In the genomic region with DNA sequence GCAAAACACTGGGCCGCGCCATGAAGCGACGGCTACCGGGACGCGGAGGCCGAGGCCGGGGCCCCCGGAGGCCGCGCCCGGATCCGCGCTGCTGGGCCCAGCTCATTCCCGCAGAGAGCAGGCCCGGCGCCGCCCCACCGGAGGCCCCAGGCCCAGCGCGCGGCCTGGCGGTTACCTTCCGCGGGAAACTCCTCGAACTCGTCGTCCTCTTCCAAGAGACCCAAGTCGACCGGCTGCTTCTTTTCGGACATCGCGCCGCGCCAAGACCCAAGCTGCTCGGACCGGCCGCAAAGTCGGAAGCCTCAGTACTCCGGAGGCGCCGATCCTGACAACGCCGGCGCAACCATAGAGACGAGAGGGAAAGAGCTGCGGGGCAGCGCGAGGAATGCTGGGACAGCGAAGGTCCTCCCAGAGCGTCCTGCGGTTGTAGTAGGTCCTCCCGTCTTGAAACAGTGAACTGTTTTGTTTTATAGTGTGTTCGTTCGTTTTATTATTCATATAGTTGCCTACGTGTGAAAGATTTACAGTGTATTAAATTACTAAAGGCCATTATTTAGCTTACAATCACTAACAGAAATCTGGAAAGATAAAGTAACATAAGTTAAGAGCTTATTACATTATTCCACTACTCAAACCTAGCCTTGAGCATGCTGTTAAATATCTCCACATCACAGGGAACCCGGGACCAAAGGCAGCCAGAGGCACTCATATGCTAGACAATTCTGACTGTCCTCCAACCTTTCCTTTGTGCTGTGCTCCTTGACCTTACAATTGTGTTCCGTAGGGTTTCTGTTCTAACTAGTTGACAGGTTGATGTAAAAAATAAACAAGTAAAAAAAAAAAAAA, we compare ENCODE assay signal across 8 mouse cellular contexts. TPM values are rescaled to one million over a fixed set of nuclear protein-coding genes. Genes with fewer than 3 reads are reported as not detected.
DNase-seq lines count a peak whose midpoint lies in the region; ATAC-seq and TF ChIP-seq lines count a peak whose summit lies in the region.

A gene (minus strand): TSS at position 360 of the 846 bp plus-strand sequence.

- H3K27ac ChIP-seq in MEL (ENCODE audit: control insufficient read depth, low read depth, low read length) = peak within 1 kb of the TSS; percentile 85
- peak within 1 kb of the TSS; percentile 80 for H3K27ac ChIP-seq in cerebellum, adult 2 months (ENCODE audit: insufficient read depth, low read length)
- H3K27ac ChIP-seq in forebrain, postnatal 0 days (ENCODE audit: low read depth, low read length) = peak within 1 kb of the TSS; percentile 88
- H3K27ac ChIP-seq in lung, embryonic 15.5 days = peak within 1 kb of the TSS; percentile 88

- peak; percentile 61 to 87 for TF ChIP-seq POLR2A in MEL (IDR thresholded peaks at IDR 0.05; ENCODE audit: control insufficient read depth in 1 of 2, insufficient read depth in 1 of 2, low read depth in 1 of 2, low read length in 2 of 2, poor library complexity in 1 of 2)
- peak; percentile 63; the same call in 1 of the 2 replicates for TF ChIP-seq POLR2A in cerebellum, adult 2 months (IDR thresholded peaks at IDR 0.05; ENCODE audit: borderline replicate concordance, insufficient read depth, low read length)

- peaks cover 0 to 5% of the 10 kb centered on the region in 2 experiments; a peak in 3 of 4 replicates for H3K4me1 ChIP-seq in MEL (ENCODE audit: control insufficient read depth in 1 of 2, insufficient read depth in 2 of 2, low read length in 2 of 2)
- no peaks in the 10 kb centered on the region; the same call in 1 of the 2 replicates for H3K4me1 ChIP-seq in cerebellum, adult 2 months (ENCODE audit: control insufficient read depth, insufficient read depth, low read length)
- H3K4me1 ChIP-seq in forebrain, postnatal 0 days (ENCODE audit: insufficient read depth) = peaks cover 15% of the 10 kb centered on the region
- peaks cover 15% of the 10 kb centered on the region; the same call in 1 of the 2 replicates for H3K4me1 ChIP-seq in lung, embryonic 15.5 days

- H3K9ac ChIP-seq in MEL (ENCODE audit: control insufficient read depth, low read depth, low read length, poor library complexity, severe bottlenecking) = peak within 1 kb of the TSS; percentile 100
- H3K9ac ChIP-seq in forebrain, postnatal 0 days = peak within 1 kb of the TSS; percentile 97
- H3K9ac ChIP-seq in lung, embryonic 15.5 days = peak within 1 kb of the TSS; percentile 97

- peaks cover 36% of the 10 kb centered on the region for H3K79me2 ChIP-seq in MEL (ENCODE audit: control insufficient read depth, insufficient read depth, low read length, poor library complexity)

- DNase-seq in MEL (ENCODE audit: low read depth, low spot score) = peak; percentile 95
- peak; percentile 89 to 93 for DNase-seq in cerebellum, adult 2 months
- DNase-seq in forebrain, postnatal 0 days = peak; percentile 94
- DNase-seq in heart, postnatal 4 days = peak; percentile 92
- DNase-seq in layer of hippocampus, adult 8-10 months (ENCODE audit: low spot score in 2 of 2) = peak; percentile 64 to 90
- DNase-seq in ovary, adult 18-20 months (ENCODE audit: low spot score) = peak; percentile 80
- DNase-seq in thymus, postnatal 0 days (ENCODE audit: low spot score) = peak; percentile 90

- peaks cover 2 to 19% of the 10 kb centered on the region in 2 experiments; a peak in 2 of 4 replicates for H3K36me3 ChIP-seq in MEL (ENCODE audit: control insufficient read depth in 1 of 2, insufficient read depth in 2 of 2, low read length in 2 of 2)
- no peaks in the 10 kb centered on the region for H3K36me3 ChIP-seq in forebrain, postnatal 0 days (ENCODE audit: insufficient read depth)
- no peaks in the 10 kb centered on the region for H3K36me3 ChIP-seq in lung, embryonic 15.5 days

- peak within 1 kb of the TSS; percentile 63 for H3K4me2 ChIP-seq in forebrain, postnatal 0 days (ENCODE audit: low read depth)
- peak within 1 kb of the TSS; percentile 62 for H3K4me2 ChIP-seq in lung, embryonic 15.5 days

- no peaks in the 10 kb centered on the region for H3K27me3 ChIP-seq in MEL (ENCODE audit: control insufficient read depth in 1 of 2, insufficient read depth in 2 of 2, low read length in 2 of 2)
- H3K27me3 ChIP-seq in cerebellum, adult 2 months (ENCODE audit: control insufficient read depth, insufficient read depth, low read length) = no peaks in the 10 kb centered on the region; the same call in 1 of the 2 replicates
- no peaks in the 10 kb centered on the region for H3K27me3 ChIP-seq in forebrain, postnatal 0 days (ENCODE audit: insufficient read depth, low read length)
- no peaks in the 10 kb centered on the region for H3K27me3 ChIP-seq in lung, embryonic 15.5 days

- no peaks in the 10 kb centered on the region for H3K9me3 ChIP-seq in MEL (replicated peaks; ENCODE audit: insufficient read depth, low read length)
- no peaks in the 10 kb centered on the region for H3K9me3 ChIP-seq in forebrain, postnatal 0 days (ENCODE audit: low read length)
- no peaks in the 10 kb centered on the region for H3K9me3 ChIP-seq in lung, embryonic 15.5 days

- peak; percentile 99 for ATAC-seq in forebrain, postnatal 0 days
- peak; percentile 97 for ATAC-seq in lung, embryonic 15.5 days (ENCODE audit: borderline replicate concordance, extremely low read depth, low FRiP score, low TSS enrichment)

- TF ChIP-seq CTCF in MEL (IDR thresholded peaks at IDR 0.05 in 2 of 3, conservative IDR thresholded peaks at IDR 0.05 in 1 of 3; ENCODE audit: control insufficient read depth in 1 of 3, insufficient read depth in 1 of 3, low read depth in 2 of 3, low read length in 3 of 3, poor library complexity in 1 of 3, severe bottlenecking in 1 of 3) = no peak
- no peak for TF ChIP-seq CTCF in cerebellum, adult 2 months (IDR thresholded peaks at IDR 0.05; ENCODE audit: borderline replicate concordance, insufficient read depth, low read depth, low read length)
- TF ChIP-seq CTCF in forebrain, postnatal 0 days (IDR thresholded peaks at IDR 0.05; ENCODE audit: low read depth) = no peak; the same call in 1 of the 2 replicates

- TF ChIP-seq RAD21 in MEL (IDR thresholded peaks at IDR 0.05; ENCODE audit: low read depth, low read length) = no peak

- H3K4me3 ChIP-seq in MEL (ENCODE audit: control insufficient read depth in 1 of 2, insufficient read depth in 1 of 2, low read depth in 2 of 2, low read length in 2 of 2) = peak within 1 kb of the TSS; percentile 88 to 90
- H3K4me3 ChIP-seq in cerebellum, adult 2 months (replicated peaks; ENCODE audit: insufficient read depth, low read depth, low read length) = peak within 1 kb of the TSS; percentile 91
- H3K4me3 ChIP-seq in forebrain, postnatal 0 days (ENCODE audit: low read depth, low read length) = peak within 1 kb of the TSS; percentile 94
- peak within 1 kb of the TSS; percentile 98 for H3K4me3 ChIP-seq in lung, embryonic 15.5 days

- no peak for TF ChIP-seq EP300 in MEL (IDR thresholded peaks at IDR 0.05; ENCODE audit: low read depth in 1 of 2, low read length in 2 of 2)

- WGBS in cerebellum, adult 2 months = 1% methylated on average over 59 of the region's 59 CpGs
- WGBS in forebrain, postnatal 0 days = 3% methylated on average over 59 of the region's 59 CpGs
- 1% methylated on average over 59 of the region's 59 CpGs for WGBS in lung, embryonic 15.5 days

TF ChIP-seq in MEL, 35 proteins besides CTCF, POLR2A, EP300 and RAD21 (continues in another document):
- peak; percentile 65 for TF ChIP-seq NELFE (IDR thresholded peaks at IDR 0.05; ENCODE audit: low read depth, low read length)
- TF ChIP-seq UBTF (IDR thresholded peaks at IDR 0.05; ENCODE audit: borderline replicate concordance, insufficient read depth, low read depth, low read length) = peak; percentile 96; the same call in 1 of the 2 replicates
- peak; percentile 48; the same call in 1 of the 2 replicates for TF ChIP-seq ZNF384 (IDR thresholded peaks at IDR 0.05; ENCODE audit: low read depth, low read length)
- TF ChIP-seq KAT2A (conservative IDR thresholded peaks at IDR 0.05; ENCODE audit: low read depth, low read length) = peak; percentile 70
- TF ChIP-seq MEF2A (IDR thresholded peaks at IDR 0.05; ENCODE audit: extremely low read depth, insufficient replicate concordance, low read depth, low read length, poor library complexity, severe bottlenecking) = no peak
- peak; percentile 56 for TF ChIP-seq SIN3A (IDR thresholded peaks at IDR 0.05; ENCODE audit: low read length)
- TF ChIP-seq TBP (IDR thresholded peaks at IDR 0.05; ENCODE audit: low read depth, low read length) = peak; percentile 85
- no peak for TF ChIP-seq POLR2AphosphoS5 (IDR thresholded peaks at IDR 0.05; ENCODE audit: borderline replicate concordance, low read depth, low read length)
- TF ChIP-seq USF2 (IDR thresholded peaks at IDR 0.05; ENCODE audit: borderline replicate concordance in 1 of 2, insufficient read depth in 1 of 2, low read depth in 1 of 2, low read length in 2 of 2) = no peak
- peak; percentile 58; the same call in 1 of the 2 replicates for TF ChIP-seq POLR2AphosphoS2 (IDR thresholded peaks at IDR 0.05; ENCODE audit: low read length)
- TF ChIP-seq GABPA (IDR thresholded peaks at IDR 0.05; ENCODE audit: low read depth, low read length) = peak; percentile 59; the same call in 1 of the 2 replicates
- TF ChIP-seq RCOR1 (IDR thresholded peaks at IDR 0.05; ENCODE audit: low read depth, low read length) = no peak
- peak; percentile 75 for TF ChIP-seq MXI1 (IDR thresholded peaks at IDR 0.05; ENCODE audit: low read depth, low read length)
- TF ChIP-seq JUND (IDR thresholded peaks at IDR 0.05; ENCODE audit: low read depth, low read length) = no peak
- TF ChIP-seq HCFC1 (IDR thresholded peaks at IDR 0.05; ENCODE audit: low read depth, low read length) = peak; percentile 90
- no peak for TF ChIP-seq GATA1 (IDR thresholded peaks at IDR 0.05; ENCODE audit: low read depth, low read length)
- peak; percentile 69 for TF ChIP-seq TCF12 (IDR thresholded peaks at IDR 0.05; ENCODE audit: low read depth, low read length)
- peak; percentile 67 for TF ChIP-seq NRF1 (IDR thresholded peaks at IDR 0.05; ENCODE audit: insufficient read depth, low read depth, low read length, poor library complexity, severe bottlenecking)
- 0 out of 2 replicates have a peak, but pooled peaks have one; percentile 9 for TF ChIP-seq ETS1 (IDR thresholded peaks at IDR 0.05; ENCODE audit: low read depth, low read length)

RNA-seq across cellular contexts. Expression of the gene that starts here (rescaled TPM):
- 170 and 176 TPM in 2 replicates for total RNA-seq in MEL (2012; rRNA removed)
- 100 to 1,000 TPM in 1 of 2 experiments, not detected in 1; 126 TPM for polyA plus RNA-seq in MEL (2012; ENCODE audit: insufficient read depth in 1 of 2, insufficient read length in 2 of 2, low read depth in 1 of 2, low replicate concordance in 2 of 2, missing spikeins in 1 of 2)
- polyA plus RNA-seq in cerebellum, adult 2 months (2012; rRNA removed) = 62.3 and 62.7 TPM in 2 replicates
- 67.8 and 86.6 TPM in 2 replicates for total RNA-seq in forebrain, postnatal 0 days (2014; rRNA removed)
- 138 and 170 TPM in 2 replicates for polyA plus RNA-seq in forebrain, postnatal 0 days (2015; fragmentation: Nextera tagmentation; extraction: Ambion mirVana)
- total RNA-seq in heart, postnatal 4 days (2021) = 100 to 1,000 TPM; 105 to 109 TPM
- 10 to 100 TPM; 34.7 to 44.4 (median 41.5) TPM for total RNA-seq in layer of hippocampus, adult 8-10 months (2022)
- 244 and 259 TPM in 2 replicates for polyA plus RNA-seq in lung, embryonic 15.5 days (2015; fragmentation: Nextera tagmentation; extraction: Ambion mirVana)
- polyA plus RNA-seq in thymus, postnatal 0 days (2015; fragmentation: Nextera tagmentation; extraction: Ambion mirVana) = 330 and 344 TPM in 2 replicates

Comparison
In these comparisons a context has a peak if more than half of its experiments do, and no peak if none do; other contexts are left out.
1. Peak in every context shown above with its lines: DNase-seq, ATAC-seq, H3K4me3 ChIP-seq and H3K27ac ChIP-seq.